Mouse (Mus musculus): Measurements from ENCODE around the gene Nr2f2. TPM values are rescaled to one million over a fixed set of nuclear protein-coding genes. Genes with fewer than 3 reads are reported as not detected.

Nr2f2 gene
- polyA plus RNA-seq, 1 experiment from 2014 or later, result 105 TPM

DNA sequence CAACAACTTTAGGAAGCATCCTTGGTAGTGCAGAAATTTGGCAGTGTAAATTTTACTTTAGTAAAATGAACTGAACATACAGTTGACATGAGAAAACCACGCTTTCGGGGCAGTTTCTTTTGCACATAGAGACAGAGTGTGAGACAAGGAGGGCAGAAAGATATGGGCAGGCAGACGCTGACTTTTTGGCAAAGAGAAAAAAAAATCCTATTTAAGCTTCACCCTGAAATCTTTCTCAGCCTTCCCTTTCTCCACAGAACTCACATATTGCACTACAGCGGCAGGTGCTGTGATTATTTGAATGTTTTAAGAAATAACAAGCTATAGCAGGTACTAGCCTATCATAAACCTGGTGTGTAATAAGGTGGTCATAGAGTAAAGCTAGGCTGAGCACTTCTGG lies 3.2 kb downstream of the Nr2f2 start:
- peak overlapping the region; percentile 60 for H3K4me2 ChIP-seq (replicated peaks)
- H3K9ac ChIP-seq (replicated peaks), result peak overlapping the region; percentile 62
- H3K36me3 ChIP-seq, result no peaks in the 10 kb centered on the region
- 11% methylated on average over 4 of the region's 4 CpGs for WGBS
- peak overlapping the region; percentile 64 for H3K27ac ChIP-seq (replicated peaks)
- peaks cover 46% of the 10 kb centered on the region for H3K27me3 ChIP-seq
- H3K9me3 ChIP-seq, result no peaks in the 10 kb centered on the region
- peaks cover 10% of the 10 kb centered on the region; the same call in 1 of the 2 replicates for H3K4me1 ChIP-seq
- H3K4me3 ChIP-seq, result peak overlapping the region; percentile 31
- ATAC-seq (ENCODE audit: low FRiP score, low read depth), result no peak

DNA sequence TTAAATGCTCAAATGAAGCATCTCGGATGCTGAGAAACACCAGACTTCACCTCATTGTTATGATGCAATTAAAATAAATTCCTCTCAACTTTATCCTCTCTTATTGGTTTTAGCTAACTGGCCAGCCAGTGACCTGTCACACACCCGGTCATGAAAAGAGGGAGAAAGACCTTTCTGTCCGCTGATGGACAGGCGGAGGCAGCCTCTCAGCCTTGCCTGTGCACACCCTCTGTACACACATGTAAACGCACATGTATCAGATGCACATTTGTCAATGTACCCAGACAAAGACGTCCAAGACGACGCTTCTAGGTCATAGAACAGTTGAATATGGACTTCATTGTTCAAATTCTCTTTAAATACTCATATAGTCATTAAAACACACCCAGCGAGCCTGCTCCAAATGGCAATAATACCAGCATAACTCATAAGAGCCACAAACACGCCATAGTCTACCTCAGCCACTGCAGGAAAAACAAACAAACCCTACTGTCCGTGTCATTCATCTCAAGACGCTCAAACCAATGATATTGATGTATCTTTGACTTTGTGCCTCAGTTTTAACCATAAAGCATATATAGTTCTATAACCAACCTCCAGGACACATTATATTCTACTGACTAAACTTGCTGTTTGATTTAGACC lies 3.9 kb downstream of the Nr2f2 start:
- peaks cover 5% of the 10 kb centered on the region; the same call in 1 of the 2 replicates for H3K4me1 ChIP-seq
- H3K27ac ChIP-seq (replicated peaks), result peak overlapping the region; percentile 99
- peak overlapping the region; percentile 66 for H3K4me2 ChIP-seq (replicated peaks)
- peaks cover 46% of the 10 kb centered on the region for H3K27me3 ChIP-seq
- WGBS, result 1% methylated on average over 12 of the region's 12 CpGs
- peak overlapping the region; percentile 99 for H3K9ac ChIP-seq (replicated peaks)
- ATAC-seq (ENCODE audit: low FRiP score, low read depth), result no peak
- H3K36me3 ChIP-seq, result peaks cover 5% of the 10 kb centered on the region; the same call in 1 of the 2 replicates
- H3K4me3 ChIP-seq, result peak overlapping the region; percentile 85
- H3K9me3 ChIP-seq, result no peaks in the 10 kb centered on the region

DNA sequence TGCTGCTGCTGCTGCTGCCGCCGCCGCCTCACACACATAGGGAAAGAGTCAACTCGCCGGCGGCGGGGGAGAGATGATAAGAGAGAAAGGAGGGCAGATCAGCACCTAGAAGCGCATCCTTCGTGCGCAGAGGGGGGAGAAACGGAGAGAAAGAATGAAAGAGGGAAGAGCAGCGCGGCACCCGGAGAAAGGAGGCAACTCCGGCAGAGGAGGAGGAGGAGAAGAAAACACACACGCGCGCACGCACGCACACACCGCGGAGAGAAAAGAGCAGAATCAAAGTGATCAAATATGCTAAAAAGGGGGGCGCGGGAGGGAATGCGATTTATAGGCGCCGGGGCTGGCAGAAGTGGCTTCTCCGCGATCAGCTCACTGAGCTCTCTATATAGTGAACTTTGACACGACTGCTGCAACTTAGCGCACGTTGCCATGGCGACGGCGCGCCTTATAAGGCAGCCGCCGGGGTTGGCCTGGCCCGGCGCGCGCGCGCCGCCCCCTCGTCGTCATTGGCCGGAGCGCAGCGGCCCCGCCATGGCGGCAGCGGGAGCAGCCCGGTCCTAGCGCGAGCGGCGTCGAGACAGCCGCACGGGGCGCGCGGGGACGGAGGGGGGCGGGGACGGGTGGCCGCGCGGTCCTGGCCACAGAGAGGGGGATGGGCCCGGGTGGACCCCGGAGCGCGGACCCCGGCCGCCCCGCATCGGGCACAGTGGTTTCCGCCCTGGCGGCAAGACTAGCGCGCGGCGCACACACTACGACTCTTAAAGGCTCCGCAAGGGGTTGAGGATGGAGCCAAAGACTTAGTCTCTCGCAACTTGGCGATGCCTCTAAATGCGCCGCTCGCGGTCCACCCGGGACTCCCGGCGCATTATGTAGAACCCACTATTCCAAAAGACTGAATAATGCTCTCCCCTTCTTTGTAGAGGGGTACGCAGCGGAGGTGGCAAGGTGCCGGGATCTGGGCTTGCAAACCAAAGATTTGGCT lies 4.9 kb downstream of the Nr2f2 start:
- WGBS, result under 1% methylated on average over 95 of the region's 98 CpGs
- Histone ChIP-seq H3K9me3 (no peaks in the 10 kb centered on the region), H3K27me3 (peaks cover 50% of the 10 kb centered on the region), H3K4me1 (0 out of 2 replicates have a peak, but pooled peaks cover 3% of the 10 kb centered on the region), H3K36me3 (peaks cover 7% of the 10 kb centered on the region; the same call in 1 of the 2 replicates), H3K27ac (replicated peaks) (peak overlapping the region; percentile 99), H3K4me2 (replicated peaks) (peak overlapping the region; percentile 66), H3K9ac (replicated peaks) (peak overlapping the region; percentile 99), H3K4me3 (peak overlapping the region; percentile 85)
- peak; percentile 93 for ATAC-seq (ENCODE audit: low FRiP score, low read depth)

DNA sequence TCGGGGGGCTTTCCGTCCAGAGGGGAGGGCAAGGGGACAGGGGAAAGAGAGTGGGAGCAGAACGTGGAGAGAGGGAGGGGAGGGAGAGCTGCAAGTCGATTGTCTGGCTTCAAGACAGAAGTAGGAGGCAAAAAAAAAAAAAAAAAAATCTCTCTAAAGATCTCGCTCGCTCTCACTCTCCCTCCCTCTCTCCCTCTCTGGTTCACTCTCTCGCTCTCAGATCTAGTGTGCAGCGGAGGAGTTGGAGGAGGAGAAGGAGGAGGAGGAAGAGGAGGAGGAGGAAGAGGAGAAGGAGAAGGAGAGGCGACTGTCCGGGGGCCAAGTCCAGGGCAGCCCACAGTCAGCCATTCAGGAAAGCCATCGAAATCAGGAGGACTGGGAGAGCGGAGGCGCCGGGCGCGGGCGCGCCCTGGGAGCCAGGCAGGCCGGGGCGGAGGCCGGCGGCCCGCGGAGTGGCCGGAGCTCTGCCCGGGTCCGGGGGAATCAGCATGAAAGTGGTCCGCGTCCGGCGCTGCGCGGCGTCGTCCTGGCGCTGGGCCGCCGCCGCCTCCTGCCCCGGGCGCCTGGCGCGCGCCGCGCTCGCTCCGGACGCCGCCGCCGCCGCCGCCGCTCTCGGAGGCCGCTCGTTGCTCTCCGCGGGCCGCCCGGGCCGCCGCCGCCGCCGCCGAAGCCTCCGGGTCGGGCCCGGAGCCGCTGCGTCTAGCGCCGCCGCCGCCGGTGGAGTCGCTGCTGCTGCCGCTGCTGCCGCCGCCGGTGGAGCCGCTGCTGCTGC lies 5.7 kb downstream of the Nr2f2 start:
- Histone ChIP-seq H3K27ac (replicated peaks) (peak overlapping the region; percentile 99), H3K27me3 (peaks cover 56% of the 10 kb centered on the region), H3K36me3 (peaks cover 7% of the 10 kb centered on the region; the same call in 1 of the 2 replicates), H3K4me3 (peak overlapping the region; percentile 85), H3K9me3 (no peaks in the 10 kb centered on the region), H3K4me2 (replicated peaks) (peak overlapping the region; percentile 66), H3K9ac (replicated peaks) (peak overlapping the region; percentile 99), H3K4me1 (0 out of 2 replicates have a peak, but pooled peaks cover 3% of the 10 kb centered on the region)
- WGBS, result under 1% methylated on average over 74 of the region's 84 CpGs
- ATAC-seq (ENCODE audit: low FRiP score, low read depth), result no peak; the same call in 1 of the 2 replicates

DNA sequence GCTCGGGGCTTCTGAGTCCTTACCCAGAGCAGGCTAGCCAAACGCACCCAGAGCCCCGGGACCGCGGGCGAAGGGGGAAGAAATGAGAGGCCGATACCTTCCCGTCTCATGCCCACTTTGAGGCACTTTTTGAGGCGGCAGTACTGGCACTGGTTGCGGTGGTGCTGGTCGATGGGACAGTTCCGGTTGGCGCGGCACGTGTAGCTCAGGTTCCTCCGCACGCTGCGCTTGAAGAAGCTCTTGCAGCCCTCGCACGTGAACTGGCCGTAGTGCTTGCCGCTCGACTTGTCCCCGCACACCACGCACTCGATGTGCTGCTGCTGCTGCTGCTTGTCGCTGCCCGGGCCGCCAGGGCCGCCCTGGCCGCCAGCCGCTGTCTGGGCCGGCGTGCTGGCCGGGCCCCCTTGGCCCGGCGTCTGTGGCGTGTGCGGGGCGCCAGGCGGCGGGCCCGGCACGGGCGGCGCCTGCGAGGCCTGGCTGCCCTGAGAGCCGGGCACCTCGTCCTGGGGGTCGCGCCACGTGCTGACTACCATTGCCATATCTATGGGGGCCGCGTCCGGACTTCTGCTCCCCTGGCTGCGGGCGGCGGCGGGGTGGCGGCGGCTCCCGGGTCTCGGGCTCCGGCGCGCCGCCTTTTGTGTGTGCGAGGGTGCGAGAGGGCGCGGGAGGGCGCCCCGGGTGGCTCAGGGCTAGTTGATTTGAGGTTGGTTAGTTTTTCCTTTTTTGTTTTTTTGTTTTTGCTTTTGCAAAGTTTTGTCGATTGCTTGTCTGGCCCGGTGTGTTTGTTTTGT lies 6.5 kb downstream of the Nr2f2 start:
- peaks cover 5% of the 10 kb centered on the region; the same call in 1 of the 2 replicates for H3K4me1 ChIP-seq
- H3K27ac ChIP-seq (replicated peaks), result peak overlapping the region; percentile 99
- H3K9me3 ChIP-seq, result no peaks in the 10 kb centered on the region
- peaks cover 7% of the 10 kb centered on the region; the same call in 1 of the 2 replicates for H3K36me3 ChIP-seq
- peaks cover 57% of the 10 kb centered on the region for H3K27me3 ChIP-seq
- H3K4me3 ChIP-seq, result peak overlapping the region; percentile 85
- H3K9ac ChIP-seq (replicated peaks), result peak overlapping the region; percentile 99
- no peak for ATAC-seq (ENCODE audit: low FRiP score, low read depth)
- WGBS, result under 1% methylated on average over 73 of the region's 75 CpGs
- H3K4me2 ChIP-seq (replicated peaks), result peak overlapping the region; percentile 66

DNA sequence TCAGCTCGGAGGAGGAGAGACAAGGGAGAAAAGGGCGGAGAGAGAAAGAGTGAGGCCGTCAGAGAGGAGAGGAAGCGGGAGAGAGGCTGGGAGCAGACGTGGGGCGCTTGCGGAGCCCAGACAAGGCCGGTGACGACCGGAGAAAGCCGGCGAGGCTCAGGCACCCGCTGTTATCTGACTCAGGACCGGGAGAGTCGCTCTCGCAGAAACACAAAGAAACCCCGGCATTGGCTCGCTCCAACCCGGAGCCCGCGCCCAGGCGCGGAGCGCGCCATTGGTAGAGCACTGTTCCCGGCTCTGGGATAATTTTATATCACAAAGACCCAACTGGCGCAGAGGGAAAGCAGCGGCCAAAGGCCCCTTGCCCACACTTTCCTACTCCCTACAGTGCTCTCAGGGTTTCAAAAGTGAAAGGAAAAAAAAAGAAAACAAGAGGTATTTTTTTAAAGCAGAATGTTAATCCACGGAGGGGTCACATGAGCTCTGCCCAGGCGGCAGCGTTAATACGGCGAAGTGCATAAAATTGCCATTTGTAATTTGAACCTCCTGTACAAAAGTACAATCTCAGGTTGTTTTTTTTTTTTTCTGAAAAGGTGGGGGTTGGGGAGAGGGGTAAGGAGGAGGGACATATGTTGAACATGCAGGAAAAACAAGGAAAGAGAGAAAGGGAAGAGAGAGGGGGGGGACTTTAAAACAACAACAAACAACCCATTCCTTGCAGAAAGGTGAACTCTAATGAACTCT lies 7.5 kb downstream of the Nr2f2 start:
- no peak for ATAC-seq (ENCODE audit: low FRiP score, low read depth)
- WGBS, result 1% methylated on average over 33 of the region's 33 CpGs
- peaks cover 11% of the 10 kb centered on the region; the same call in 1 of the 2 replicates for H3K36me3 ChIP-seq
- H3K4me3 ChIP-seq, result peak overlapping the region; percentile 85
- peak overlapping the region; percentile 99 for H3K27ac ChIP-seq (replicated peaks)
- no peaks in the 10 kb centered on the region for H3K9me3 ChIP-seq
- H3K27me3 ChIP-seq, result peaks cover 58% of the 10 kb centered on the region
- peaks cover 5% of the 10 kb centered on the region; the same call in 1 of the 2 replicates for H3K4me1 ChIP-seq
- peak overlapping the region; percentile 66 for H3K4me2 ChIP-seq (replicated peaks)
- H3K9ac ChIP-seq (replicated peaks), result peak overlapping the region; percentile 99

DNA sequence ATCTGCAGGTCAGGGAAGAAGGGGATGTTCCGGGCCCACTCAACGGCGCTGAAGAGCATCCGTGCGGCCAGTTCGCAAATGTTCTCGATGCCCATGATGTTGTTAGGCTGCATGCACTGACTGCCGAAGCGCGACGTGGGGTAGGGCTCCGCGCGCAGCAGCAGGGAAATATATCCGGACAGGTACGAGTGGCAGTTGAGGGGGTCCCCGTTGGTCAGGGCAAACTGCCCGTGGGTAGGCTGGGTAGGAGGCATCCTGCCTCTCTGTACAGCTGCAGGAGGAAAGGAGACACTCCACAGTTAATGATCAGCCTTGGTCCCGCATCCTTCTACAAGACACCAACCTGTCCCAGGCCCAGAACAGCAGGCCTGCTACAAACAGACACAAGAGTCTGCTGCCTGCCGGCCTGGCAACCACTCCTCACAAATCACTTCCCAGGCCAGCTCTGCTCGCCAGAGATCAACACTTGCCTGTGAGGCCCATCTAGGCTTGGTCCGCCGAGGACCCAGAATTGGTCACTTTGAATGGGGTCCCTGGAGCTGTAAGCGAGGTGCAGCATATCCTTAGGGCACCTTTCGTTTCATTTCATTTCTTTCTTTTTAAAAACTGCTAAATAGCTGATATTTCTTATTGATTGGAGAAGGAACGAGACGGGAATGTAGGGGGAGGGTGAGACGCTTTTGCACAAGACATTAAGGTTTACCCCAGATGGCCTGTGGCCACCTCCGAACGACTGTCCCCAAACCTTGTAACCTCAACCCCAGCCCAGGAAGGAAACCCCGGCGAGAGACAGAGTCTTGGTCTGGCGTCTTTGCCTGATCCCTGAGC lies 8.3 kb downstream of the Nr2f2 start:
- 1% methylated on average over 33 of the region's 33 CpGs for WGBS
- peak overlapping the region; percentile 85 for H3K4me3 ChIP-seq
- peaks cover 55% of the 10 kb centered on the region for H3K27me3 ChIP-seq
- peaks cover 5% of the 10 kb centered on the region; the same call in 1 of the 2 replicates for H3K4me1 ChIP-seq
- H3K4me2 ChIP-seq (replicated peaks), result peak overlapping the region; percentile 66
- peak overlapping the region; percentile 99 for H3K9ac ChIP-seq (replicated peaks)
- no peak for ATAC-seq (ENCODE audit: low FRiP score, low read depth)
- peaks cover 11% of the 10 kb centered on the region; the same call in 1 of the 2 replicates for H3K36me3 ChIP-seq
- H3K9me3 ChIP-seq, result no peaks in the 10 kb centered on the region
- peak overlapping the region; percentile 99 for H3K27ac ChIP-seq (replicated peaks)

DNA sequence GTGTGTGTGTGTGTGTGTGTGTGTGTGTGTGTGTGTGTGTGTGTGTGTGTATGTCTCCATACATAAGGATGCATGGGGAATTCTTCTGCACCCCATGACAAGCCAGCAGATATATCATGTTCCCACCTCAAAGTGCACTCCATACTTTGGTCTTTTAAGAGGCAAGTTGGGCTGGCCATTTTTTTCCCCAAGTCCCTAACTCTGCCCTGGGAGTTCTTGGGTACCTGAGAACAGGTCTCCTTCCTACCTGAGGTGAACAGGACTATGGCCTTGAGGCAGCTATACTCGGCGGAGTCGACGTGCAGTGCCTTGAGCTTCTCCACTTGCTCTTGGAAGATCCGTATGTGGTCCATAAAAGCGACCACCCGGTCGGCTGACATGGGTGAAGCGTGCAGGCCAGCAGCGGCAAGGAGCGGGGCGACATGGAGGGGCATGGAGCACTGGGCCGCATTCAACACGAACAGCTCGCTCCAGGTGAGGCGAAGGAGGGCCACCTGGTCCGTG lies 9.0 kb downstream of the Nr2f2 start:
- no peak for ATAC-seq (ENCODE audit: low FRiP score, low read depth)
- WGBS, result 4% methylated on average over 17 of the region's 17 CpGs
- Histone ChIP-seq H3K36me3 (peaks cover 11% of the 10 kb centered on the region; the same call in 1 of the 2 replicates), H3K27me3 (peaks cover 57% of the 10 kb centered on the region), H3K4me1 (peaks cover 5% of the 10 kb centered on the region; the same call in 1 of the 2 replicates), H3K4me3 (peak overlapping the region; percentile 85), H3K27ac (replicated peaks) (peak overlapping the region; percentile 99), H3K9me3 (no peaks in the 10 kb centered on the region), H3K9ac (replicated peaks) (peak overlapping the region; percentile 99), H3K4me2 (replicated peaks) (peak overlapping the region; percentile 66)

DNA sequence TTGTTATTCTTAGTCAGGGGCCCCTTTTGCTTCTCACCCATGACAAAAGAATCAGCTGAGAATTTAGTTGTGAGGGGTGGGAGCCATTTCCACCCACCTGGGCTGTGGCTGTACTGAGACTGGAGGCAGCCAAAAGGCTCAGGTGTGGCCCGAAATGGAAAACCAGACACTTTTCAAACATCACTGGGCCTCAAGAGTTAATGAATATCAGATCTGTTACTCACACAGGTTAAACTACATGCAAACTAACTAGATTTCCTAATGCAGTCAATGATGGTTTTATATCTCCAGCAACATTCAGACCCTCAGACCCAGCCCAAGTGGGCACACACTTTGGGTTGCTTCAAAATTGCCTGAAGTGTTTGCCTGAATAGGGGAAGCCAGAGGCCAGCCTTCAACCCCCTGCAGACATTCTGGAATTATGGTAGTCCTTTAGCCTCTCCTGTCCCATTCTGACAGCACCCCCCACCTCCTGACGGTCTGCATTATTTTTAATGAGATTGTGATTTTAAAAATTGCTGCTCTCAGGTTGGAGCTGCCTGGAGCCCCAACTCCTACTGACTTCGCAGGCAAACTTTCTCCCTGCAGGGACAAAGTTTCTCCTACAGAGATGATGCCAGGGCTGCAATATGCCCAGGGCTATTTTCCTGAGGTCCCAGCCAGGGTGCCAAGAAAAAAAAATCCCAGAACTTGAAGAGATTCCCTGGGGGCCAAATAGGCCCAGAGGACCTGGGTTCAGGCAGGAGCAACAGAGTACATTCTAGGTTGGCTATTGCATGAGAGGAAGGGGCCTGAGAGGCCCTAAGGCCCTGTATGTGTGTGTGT lies 9.6 kb downstream of the Nr2f2 start:
- peak overlapping the region; percentile 66 for H3K4me2 ChIP-seq (replicated peaks)
- H3K9me3 ChIP-seq, result no peaks in the 10 kb centered on the region
- H3K9ac ChIP-seq (replicated peaks), result peak overlapping the region; percentile 99
- H3K27me3 ChIP-seq, result peaks cover 57% of the 10 kb centered on the region
- H3K27ac ChIP-seq (replicated peaks), result peak overlapping the region; percentile 99
- no peak for ATAC-seq (ENCODE audit: low FRiP score, low read depth)
- peaks cover 11% of the 10 kb centered on the region; the same call in 1 of the 2 replicates for H3K36me3 ChIP-seq
- peaks cover 5% of the 10 kb centered on the region; the same call in 1 of the 2 replicates for H3K4me1 ChIP-seq
- H3K4me3 ChIP-seq, result peak overlapping the region; percentile 85
- WGBS, result 28% methylated on average over 3 of the region's 3 CpGs
